Mouse (Mus musculus): ENCODE data around the gene Gm11213. TPM values are rescaled to one million over a fixed set of nuclear protein-coding genes. Genes with fewer than 3 reads are reported as not detected.

The Gm11213 gene
- not detected in 2 replicates for polyA plus RNA-seq (2016; fragmentation: Nextera tagmentation; extraction: Ambion mirVana)

DNA sequence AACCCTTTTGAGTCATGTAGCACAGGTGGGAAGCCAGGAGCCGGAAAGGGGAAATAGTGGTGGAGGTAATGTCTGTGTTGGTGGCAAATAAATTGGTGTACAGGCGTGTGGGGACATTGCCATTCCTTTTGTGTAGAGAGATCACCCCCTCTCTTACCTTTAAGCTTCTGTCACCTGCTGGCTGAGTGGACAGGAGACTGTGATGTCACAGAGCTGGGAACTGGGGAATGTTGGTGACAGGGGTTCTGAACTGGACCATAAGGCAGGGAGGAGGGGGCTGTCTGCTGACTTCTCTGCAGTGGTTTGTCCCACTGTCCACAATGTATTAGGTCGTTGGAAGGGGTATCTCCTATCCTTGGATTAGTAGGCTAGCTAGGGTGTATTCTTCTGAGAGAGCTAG is at the start of gene Gm11213:
TSS of gene Gm11213 (minus strand) at position 317 of the 400 bp plus-strand sequence.
- ATAC-seq (ENCODE audit: low FRiP score, low read depth) = no peak
- no peaks in the 10 kb centered on the region for H3K27me3 ChIP-seq
- no peak within 1 kb of the TSS for H3K9ac ChIP-seq (replicated peaks)
- H3K27ac ChIP-seq (replicated peaks) = no peak within 1 kb of the TSS
- H3K4me2 ChIP-seq (replicated peaks) = no peak within 1 kb of the TSS
- H3K36me3 ChIP-seq = no peaks in the 10 kb centered on the region
- no peaks in the 10 kb centered on the region for H3K4me1 ChIP-seq
- H3K9me3 ChIP-seq = no peaks in the 10 kb centered on the region
- H3K4me3 ChIP-seq = no peak within 1 kb of the TSS
- WGBS = 72% methylated on average over 3 of the region's 3 CpGs

DNA sequence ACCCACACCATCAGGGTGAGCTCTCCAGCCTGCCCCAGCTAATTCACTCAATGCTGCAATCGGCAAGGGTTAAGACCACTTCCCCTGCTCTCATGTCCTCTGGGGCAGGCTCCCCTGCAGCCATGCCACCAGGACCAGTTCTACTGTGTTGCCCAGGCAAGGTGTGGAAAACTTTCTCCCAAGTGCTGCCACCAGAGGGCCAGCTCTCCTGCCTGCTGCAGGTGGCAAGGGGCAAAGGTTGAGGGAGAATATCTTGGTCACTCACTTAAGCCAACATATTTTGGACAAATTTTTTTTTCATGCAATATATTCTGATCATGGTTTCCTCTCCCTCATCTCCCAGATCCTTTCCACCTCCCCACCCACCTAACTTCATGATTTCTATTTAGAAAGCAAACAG is 49.3 kb upstream of the Gm11213 start:
- no peaks in the 10 kb centered on the region for H3K36me3 ChIP-seq
- ATAC-seq (ENCODE audit: low FRiP score, low read depth) = no peak
- no peak overlapping the region for H3K27ac ChIP-seq (replicated peaks)
- WGBS = 88% methylated on average over 1 of the region's 1 CpGs
- H3K9me3 ChIP-seq = no peaks in the 10 kb centered on the region
- no peaks in the 10 kb centered on the region for H3K27me3 ChIP-seq
- no peak overlapping the region for H3K4me2 ChIP-seq (replicated peaks)
- no peak overlapping the region for H3K4me3 ChIP-seq
- no peak overlapping the region for H3K9ac ChIP-seq (replicated peaks)
- no peaks in the 10 kb centered on the region for H3K4me1 ChIP-seq

DNA sequence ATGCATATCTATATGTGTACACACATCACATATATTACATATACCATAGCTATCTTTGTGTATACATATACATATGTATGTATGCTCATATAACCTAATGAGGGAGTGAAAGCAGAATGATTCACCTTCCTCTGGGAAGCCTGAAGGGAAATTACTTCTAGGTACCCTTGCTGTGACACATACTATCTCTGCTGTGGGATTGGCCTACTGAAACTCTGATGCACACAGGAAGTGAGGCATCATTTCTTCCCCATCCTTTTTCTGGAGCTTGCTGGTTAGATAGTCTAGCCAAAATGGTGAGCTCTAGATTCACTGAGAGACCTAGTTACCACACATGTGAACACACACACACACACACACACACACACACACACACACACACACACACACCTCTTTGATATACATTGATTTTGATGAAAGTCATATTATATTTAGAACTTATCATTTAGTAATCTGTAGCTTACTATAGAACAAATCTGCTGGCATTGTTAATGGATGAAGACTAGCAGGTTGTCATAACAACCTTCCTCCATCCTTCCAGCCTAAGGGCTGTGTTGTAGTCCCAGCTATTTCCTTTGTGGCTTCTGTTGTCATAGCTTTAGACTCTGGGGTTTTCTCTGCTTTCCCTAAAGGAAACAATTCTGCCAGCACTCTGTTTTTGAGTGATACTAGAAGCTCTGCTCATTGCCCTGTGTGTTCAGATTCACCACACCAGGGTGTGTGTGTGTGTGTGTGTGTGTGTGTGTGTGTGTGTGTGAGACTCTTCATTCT is 39.1 kb upstream of the Gm11213 start:
- no peak overlapping the region for H3K9ac ChIP-seq (replicated peaks)
- no peaks in the 10 kb centered on the region for H3K27me3 ChIP-seq
- no peaks in the 10 kb centered on the region for H3K9me3 ChIP-seq
- H3K36me3 ChIP-seq = no peaks in the 10 kb centered on the region
- no peak for ATAC-seq (ENCODE audit: low FRiP score, low read depth)
- no peak overlapping the region for H3K4me2 ChIP-seq (replicated peaks)
- no peak overlapping the region for H3K27ac ChIP-seq (replicated peaks)
- no peak overlapping the region for H3K4me3 ChIP-seq
- no peaks in the 10 kb centered on the region for H3K4me1 ChIP-seq

DNA sequence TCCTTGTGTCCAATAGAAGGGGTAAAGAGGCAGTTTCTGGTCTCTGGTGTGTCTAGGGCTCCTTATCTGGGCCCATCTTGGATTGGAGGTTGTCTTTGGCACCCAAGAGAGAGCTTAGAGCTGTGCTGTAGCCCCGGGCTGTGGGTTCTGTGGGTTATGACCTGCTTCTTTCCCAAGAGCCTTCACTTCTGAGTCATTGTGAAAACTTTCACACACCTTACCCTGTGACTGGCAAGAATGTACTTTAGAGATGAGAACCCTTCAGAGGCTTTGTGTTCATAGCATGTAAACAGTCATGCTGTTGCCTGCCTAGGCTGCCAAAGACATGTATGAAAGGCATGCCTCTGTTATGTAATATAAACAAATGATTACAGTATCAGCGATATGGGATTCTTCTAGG is 34.8 kb upstream of the Gm11213 start:
- Histone ChIP-seq H3K9ac (replicated peaks) (no peak overlapping the region), H3K4me3 (no peak overlapping the region), H3K27ac (replicated peaks) (no peak overlapping the region), H3K4me2 (replicated peaks) (no peak overlapping the region), H3K36me3 (no peaks in the 10 kb centered on the region), H3K4me1 (no peaks in the 10 kb centered on the region), H3K9me3 (no peaks in the 10 kb centered on the region), H3K27me3 (no peaks in the 10 kb centered on the region)
- no peak for ATAC-seq (ENCODE audit: low FRiP score, low read depth)
- WGBS = 84% methylated on average over 2 of the region's 2 CpGs

DNA sequence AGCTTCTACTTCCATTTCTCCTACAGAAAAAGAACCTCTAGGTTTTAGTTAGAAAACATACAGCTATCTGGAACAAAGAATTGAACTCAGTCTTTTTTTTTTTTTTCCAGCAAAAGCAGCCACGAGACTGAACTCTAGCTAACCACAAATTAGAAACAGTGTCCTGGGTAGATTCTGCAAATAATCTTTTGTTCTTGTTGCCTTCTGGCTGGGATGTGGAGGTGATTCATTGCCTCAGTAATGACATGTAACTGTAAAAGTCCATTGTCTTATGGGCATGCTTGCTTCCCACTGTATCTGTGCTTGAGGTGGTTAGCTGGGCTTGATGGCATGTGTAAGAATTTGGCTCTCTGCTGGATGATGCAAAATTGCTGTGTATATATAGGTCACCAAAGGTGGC is 33.5 kb upstream of the Gm11213 start:
- WGBS = 81% methylated on average over 1 of the region's 1 CpGs
- Histone ChIP-seq H3K4me2 (replicated peaks) (no peak overlapping the region), H3K27me3 (no peaks in the 10 kb centered on the region), H3K27ac (replicated peaks) (no peak overlapping the region), H3K9ac (replicated peaks) (no peak overlapping the region), H3K4me3 (no peak overlapping the region), H3K4me1 (no peaks in the 10 kb centered on the region), H3K36me3 (no peaks in the 10 kb centered on the region), H3K9me3 (no peaks in the 10 kb centered on the region)
- no peak for ATAC-seq (ENCODE audit: low FRiP score, low read depth)

DNA sequence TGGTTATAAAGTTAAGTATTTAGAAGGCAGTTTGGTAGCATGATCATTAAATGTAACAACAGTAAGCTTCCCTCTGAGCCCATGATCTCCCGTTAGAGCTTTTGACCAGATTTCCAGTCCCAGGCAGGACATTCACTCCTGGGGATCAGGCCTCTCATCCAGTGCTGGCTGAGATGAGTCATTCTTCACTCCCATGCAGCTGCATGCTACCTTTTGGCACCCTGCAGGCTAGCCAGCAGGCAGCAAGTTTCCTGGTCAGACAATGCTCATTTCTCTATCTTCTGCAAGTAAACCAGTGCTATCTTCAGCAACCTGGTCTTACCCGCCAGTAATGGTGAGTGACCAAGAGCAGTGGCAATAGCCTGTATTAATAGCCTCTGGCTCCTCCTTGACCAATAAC is 28.1 kb upstream of the Gm11213 start:
- Histone ChIP-seq H3K4me2 (replicated peaks) (no peak overlapping the region), H3K4me3 (no peak overlapping the region), H3K36me3 (no peaks in the 10 kb centered on the region), H3K27ac (replicated peaks) (no peak overlapping the region), H3K9ac (replicated peaks) (no peak overlapping the region), H3K9me3 (no peaks in the 10 kb centered on the region), H3K27me3 (no peaks in the 10 kb centered on the region), H3K4me1 (no peaks in the 10 kb centered on the region)
- 79% methylated on average over 2 of the region's 2 CpGs for WGBS
- ATAC-seq (ENCODE audit: low FRiP score, low read depth) = no peak

DNA sequence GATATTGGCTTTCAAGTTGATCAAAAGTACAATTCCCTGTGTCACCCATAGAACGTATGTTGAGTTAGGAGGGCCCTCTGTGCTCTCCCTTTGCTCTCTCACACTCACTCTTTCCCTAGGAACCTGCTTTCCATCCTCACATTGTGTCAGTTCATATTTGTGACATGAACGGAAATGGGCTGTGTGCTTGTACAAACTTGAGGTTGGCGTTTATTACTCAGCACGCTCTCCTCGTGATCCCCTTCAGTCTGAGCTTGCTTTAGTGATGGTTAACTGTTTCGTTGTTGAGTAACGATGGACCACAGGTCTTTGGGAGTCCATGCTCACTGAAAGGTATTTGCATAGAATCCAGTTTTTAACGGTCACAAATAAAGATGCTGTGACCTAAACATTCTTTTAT is 22.1 kb upstream of the Gm11213 start:
- no peak overlapping the region for H3K27ac ChIP-seq (replicated peaks)
- no peaks in the 10 kb centered on the region for H3K27me3 ChIP-seq
- H3K4me2 ChIP-seq (replicated peaks) = no peak overlapping the region
- no peaks in the 10 kb centered on the region for H3K36me3 ChIP-seq
- H3K9ac ChIP-seq (replicated peaks) = no peak overlapping the region
- no peak overlapping the region for H3K4me3 ChIP-seq
- ATAC-seq (ENCODE audit: low FRiP score, low read depth) = no peak
- WGBS = 87% methylated on average over 8 of the region's 8 CpGs
- no peaks in the 10 kb centered on the region for H3K4me1 ChIP-seq
- no peaks in the 10 kb centered on the region for H3K9me3 ChIP-seq

DNA sequence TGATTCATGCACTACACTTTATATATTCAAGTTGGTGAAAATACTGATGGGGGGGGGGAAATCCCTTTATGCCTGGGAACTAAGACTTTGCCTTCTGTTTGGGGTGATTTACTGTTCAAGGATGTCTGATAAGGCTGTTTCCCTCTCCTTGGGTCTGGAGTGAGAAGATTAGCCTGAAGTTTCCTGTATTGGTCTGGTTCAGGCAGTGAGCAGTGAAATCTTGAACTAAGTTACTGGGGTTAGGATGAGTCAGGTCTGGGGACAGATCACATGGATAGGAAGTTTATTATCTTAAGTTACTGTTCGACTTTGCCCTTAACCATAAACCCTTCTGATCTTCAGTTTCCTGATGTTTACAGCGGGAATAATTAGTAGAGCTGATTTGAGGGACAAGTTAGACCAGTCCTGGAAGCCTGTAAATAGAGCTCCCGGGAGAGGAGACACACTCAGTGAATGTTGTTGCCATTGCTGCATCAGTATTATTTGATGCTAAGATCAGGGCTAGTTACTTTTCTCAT is 20.6 kb upstream of the Gm11213 start:
- Histone ChIP-seq H3K4me3 (no peak overlapping the region), H3K9ac (replicated peaks) (no peak overlapping the region), H3K27me3 (no peaks in the 10 kb centered on the region), H3K9me3 (no peaks in the 10 kb centered on the region), H3K4me1 (no peaks in the 10 kb centered on the region), H3K4me2 (replicated peaks) (no peak overlapping the region), H3K27ac (replicated peaks) (no peak overlapping the region), H3K36me3 (no peaks in the 10 kb centered on the region)
- 85% methylated on average over 3 of the region's 3 CpGs for WGBS
- ATAC-seq (ENCODE audit: low FRiP score, low read depth) = no peak

DNA sequence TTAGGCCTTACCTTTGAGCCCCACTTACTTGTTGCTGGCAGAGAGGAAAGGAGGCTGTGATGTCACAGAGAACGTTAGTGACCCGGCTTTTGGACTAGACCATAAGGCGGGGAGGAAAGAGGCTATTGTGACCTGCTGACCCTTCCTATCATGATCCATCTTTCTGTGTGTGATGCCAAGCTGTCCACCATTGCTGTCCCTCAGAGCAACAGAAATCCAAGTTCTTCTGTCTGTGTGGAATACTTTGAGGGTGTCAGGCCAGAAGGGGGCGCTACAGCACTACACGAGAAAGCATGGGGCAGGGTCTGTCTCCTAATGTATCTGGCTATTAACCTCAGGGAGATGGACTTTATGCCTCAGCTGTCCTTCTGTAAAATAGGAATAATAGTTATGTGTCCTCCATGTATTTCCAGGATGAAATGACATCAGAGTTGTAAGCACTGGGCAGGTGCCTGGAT is 17.3 kb upstream of the Gm11213 start, which contains the start of gene Tex48:
TSS of gene Tex48 (minus strand) at position 51 of the 458 bp plus-strand sequence.
- Histone ChIP-seq H3K4me2 (replicated peaks) (no peak within 1 kb of the TSS), H3K9me3 (no peaks in the 10 kb centered on the region), H3K9ac (replicated peaks) (no peak within 1 kb of the TSS), H3K4me3 (no peak within 1 kb of the TSS), H3K27me3 (no peaks in the 10 kb centered on the region), H3K27ac (replicated peaks) (no peak within 1 kb of the TSS), H3K4me1 (no peaks in the 10 kb centered on the region), H3K36me3 (no peaks in the 10 kb centered on the region)
- ATAC-seq (ENCODE audit: low FRiP score, low read depth) = no peak
- 60% methylated on average over 5 of the region's 5 CpGs for WGBS

DNA sequence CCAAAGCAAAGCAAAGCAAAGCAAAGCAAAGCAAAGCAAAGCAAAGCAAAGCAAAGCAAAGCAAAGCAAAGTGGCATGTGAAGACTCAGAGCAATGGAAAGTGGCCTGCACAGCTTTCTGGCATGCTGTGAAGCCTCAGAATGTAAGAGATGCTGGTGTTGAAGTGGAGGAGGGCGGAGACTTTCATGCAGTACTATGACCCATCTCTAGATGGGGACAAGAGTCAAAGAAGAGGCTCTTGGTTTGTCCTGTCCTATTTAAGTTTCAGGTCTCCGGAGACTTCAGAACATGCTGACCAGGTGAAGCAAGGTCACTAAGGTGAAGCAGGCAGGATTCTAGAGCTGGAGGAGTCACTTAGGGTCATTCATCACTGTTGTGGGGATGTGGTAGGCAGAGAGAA is 16.8 kb upstream of the Gm11213 start:
- H3K9ac ChIP-seq (replicated peaks) = no peak overlapping the region
- no peaks in the 10 kb centered on the region for H3K27me3 ChIP-seq
- no peaks in the 10 kb centered on the region for H3K36me3 ChIP-seq
- WGBS = 92% methylated on average over 2 of the region's 2 CpGs
- H3K4me2 ChIP-seq (replicated peaks) = no peak overlapping the region
- no peaks in the 10 kb centered on the region for H3K4me1 ChIP-seq
- no peak overlapping the region for H3K4me3 ChIP-seq
- H3K27ac ChIP-seq (replicated peaks) = no peak overlapping the region
- no peaks in the 10 kb centered on the region for H3K9me3 ChIP-seq
- no peak for ATAC-seq (ENCODE audit: low FRiP score, low read depth)

DNA sequence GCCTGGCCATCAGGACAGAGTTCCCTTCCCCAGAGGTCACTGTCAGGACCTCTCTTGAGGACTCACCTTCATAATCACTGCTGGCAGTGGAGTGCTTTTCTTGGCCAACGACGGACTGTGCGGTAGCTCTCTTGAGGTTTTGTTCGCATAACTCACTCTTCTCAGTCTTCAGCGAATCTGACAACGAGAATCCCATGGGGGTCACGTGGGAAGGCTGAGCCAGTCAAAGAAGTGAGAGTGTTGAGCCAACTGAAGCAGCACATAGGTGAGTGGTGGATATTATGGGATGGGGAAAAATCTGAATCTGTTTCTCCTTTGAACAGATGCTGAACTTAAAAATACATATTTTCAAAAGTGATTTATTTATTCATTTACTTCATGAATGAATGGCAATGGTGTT is 3.3 kb upstream of the Gm11213 start:
- H3K4me1 ChIP-seq = no peaks in the 10 kb centered on the region
- no peaks in the 10 kb centered on the region for H3K36me3 ChIP-seq
- no peak for ATAC-seq (ENCODE audit: low FRiP score, low read depth)
- WGBS = 81% methylated on average over 7 of the region's 7 CpGs
- H3K9ac ChIP-seq (replicated peaks) = no peak overlapping the region
- H3K27me3 ChIP-seq = no peaks in the 10 kb centered on the region
- H3K9me3 ChIP-seq = no peaks in the 10 kb centered on the region
- no peak overlapping the region for H3K4me3 ChIP-seq
- H3K4me2 ChIP-seq (replicated peaks) = no peak overlapping the region
- no peak overlapping the region for H3K27ac ChIP-seq (replicated peaks)

DNA sequence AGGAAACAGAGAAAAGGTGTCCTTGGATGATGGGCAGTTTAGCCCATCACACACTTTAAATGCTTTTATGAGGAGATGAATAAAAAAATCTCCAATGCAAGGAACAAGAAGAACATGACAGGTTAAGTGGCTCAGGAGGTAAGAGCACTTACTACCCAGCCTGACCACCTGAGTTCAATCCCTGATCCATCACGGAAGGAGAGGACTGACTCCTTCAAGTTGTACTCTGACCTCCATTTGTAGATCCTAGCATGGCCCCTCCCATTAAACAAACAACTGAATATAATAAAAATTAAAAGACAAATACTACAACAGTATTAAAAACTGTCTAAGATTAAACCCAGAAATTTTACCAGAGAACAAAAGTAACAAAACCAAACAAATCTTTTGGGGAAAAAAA is 907 bp upstream of the Gm11213 start:
- H3K9ac ChIP-seq (replicated peaks) = no peak overlapping the region
- no peak overlapping the region for H3K4me3 ChIP-seq
- no peak overlapping the region for H3K4me2 ChIP-seq (replicated peaks)
- WGBS = 86% methylated on average over 1 of the region's 1 CpGs
- H3K36me3 ChIP-seq = no peaks in the 10 kb centered on the region
- H3K9me3 ChIP-seq = no peaks in the 10 kb centered on the region
- no peak for ATAC-seq (ENCODE audit: low FRiP score, low read depth)
- no peaks in the 10 kb centered on the region for H3K27me3 ChIP-seq
- no peaks in the 10 kb centered on the region for H3K4me1 ChIP-seq
- no peak overlapping the region for H3K27ac ChIP-seq (replicated peaks)

DNA sequence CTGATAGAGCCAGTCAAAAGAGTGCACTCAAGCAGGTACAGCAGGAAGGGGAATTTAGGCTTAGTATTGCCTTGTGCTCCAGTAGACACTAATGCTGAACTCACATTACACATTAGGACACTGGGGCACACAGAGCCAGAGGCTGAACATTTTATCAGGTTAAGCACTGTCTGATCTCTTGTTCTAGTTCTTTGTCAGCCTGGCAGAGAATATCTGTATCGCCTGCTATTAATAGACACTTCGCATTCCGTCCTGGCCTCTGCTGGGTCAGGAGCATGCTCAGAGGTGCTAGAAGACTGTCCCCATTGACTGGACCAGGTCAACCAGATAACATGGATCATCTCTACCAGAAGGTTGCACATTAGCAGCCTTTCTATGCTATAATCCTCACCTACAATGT is 484 bp upstream of the Gm11213 start:
- Histone ChIP-seq H3K9ac (replicated peaks) (no peak overlapping the region), H3K4me1 (no peaks in the 10 kb centered on the region), H3K4me3 (no peak overlapping the region), H3K27ac (replicated peaks) (no peak overlapping the region), H3K27me3 (no peaks in the 10 kb centered on the region), H3K9me3 (no peaks in the 10 kb centered on the region), H3K36me3 (no peaks in the 10 kb centered on the region), H3K4me2 (replicated peaks) (no peak overlapping the region)
- ATAC-seq (ENCODE audit: low FRiP score, low read depth) = no peak
- 85% methylated on average over 3 of the region's 3 CpGs for WGBS
